Mouse (Mus musculus) heart, postnatal 25 days (tissue): ENCODE measurements around the gene Armh2. TPM values are rescaled to one million over a fixed set of nuclear protein-coding genes. Genes with fewer than 3 reads are reported as not detected.

Experiments
- total RNA-seq, 2 experiments: library from RNA; stranded (reverse); gene quantifications; 2 replicates each; pipeline ENCODE4 v1.2.3; 2021

The Armh2 gene
- total RNA-seq, 2 experiments from 2014 or later: not detected

Other genes with a start within 250 kb of the Armh2 start
- 1 to 10 TPM; 5.3 to 7.2 TPM for gene Ripor2, start 159.0 kb upstream of the Armh2 start, total RNA-seq
- 10 to 100 TPM; 38.7 to 42.9 TPM for gene Gmnn, start 20.7 kb downstream of the Armh2 start, total RNA-seq
- gene BC005537, start 60.4 kb downstream of the Armh2 start, total RNA-seq: 100 to 1,000 TPM; 120 to 132 TPM
- 100 to 1,000 TPM; 422 to 431 TPM for gene Acot13, start 90.3 kb downstream of the Armh2 start, total RNA-seq
- 10 to 100 TPM; 12.9 to 15.5 TPM for gene Tdp2, start 90.4 kb downstream of the Armh2 start, total RNA-seq
- gene D130043K22Rik, start 103.9 kb downstream of the Armh2 start, total RNA-seq: not detected
- 10 to 100 TPM; 24.4 to 25.6 TPM for gene Aldh5a1, start 196.4 kb downstream of the Armh2 start, total RNA-seq
- 1 to 10 TPM; 1.4 to 1.8 TPM for gene Gpld1, start 201.9 kb downstream of the Armh2 start, total RNA-seq